Mouse (Mus musculus) neural tube, embryonic 11.5 days (tissue): Measurements from ENCODE around the gene Gmds. TPM values are rescaled to one million over a fixed set of nuclear protein-coding genes. Genes with fewer than 3 reads are reported as not detected.

Source experiments
- ATAC-seq: fragments of 200-750 bp; cut with Nextera tagmentation; 2 replicates; pipeline ENCODE4 v1.8.0; 2017; ENCODE audit warnings: moderate number of reproducible peaks, mild to moderate bottlenecking, moderate TSS enrichment, moderate library complexity; ENCODE audit not compliant: insufficient read depth, low FRiP score, low TSS enrichment
- DNase-seq: peaks from one replicate; pipeline ENCODE4 v3.0.0-alpha.2; 2015; ENCODE audit warnings: low spot score
- H3K27ac ChIP-seq: fragments of 300-500 bp; sonication (generic); 2 replicates; pipeline ENCODE4 v1.5.1; 2014; ENCODE audit warnings: low read depth, mild to moderate bottlenecking, low read length
- H3K27me3 ChIP-seq: fragments of 300-500 bp; sonication (generic); 2 replicates; pipeline ENCODE4 v1.6.1; 2014; ENCODE audit warnings: mild to moderate bottlenecking, low read length, mixed read lengths; ENCODE audit not compliant: control insufficient read depth, insufficient read depth
- H3K36me3 ChIP-seq: fragments of 300-500 bp; sonication (generic); 2 replicates; pipeline ENCODE4 v1.6.1; 2014; ENCODE audit warnings: mild to moderate bottlenecking, low read length, moderate library complexity, mixed read lengths; ENCODE audit not compliant: control insufficient read depth, insufficient read depth
- H3K4me1 ChIP-seq: fragments of 300-500 bp; sonication (generic); 2 replicates; pipeline ENCODE4 v1.6.1; 2014; ENCODE audit warnings: low read length, mixed read lengths; ENCODE audit not compliant: control insufficient read depth, insufficient read depth
- H3K4me2 ChIP-seq: fragments of 300-500 bp; sonication (generic); 2 replicates; pipeline ENCODE4 v1.6.1; 2014; ENCODE audit warnings: low read depth, mild to moderate bottlenecking, moderate library complexity
- H3K4me3 ChIP-seq: fragments of 300-500 bp; sonication (generic); 2 replicates; pipeline ENCODE4 v1.5.1; 2014; ENCODE audit warnings: low read depth, low read length
- H3K9ac ChIP-seq: fragments of 300-500 bp; sonication (generic); 2 replicates; pipeline ENCODE4 v1.6.1; 2014; ENCODE audit warnings: mild to moderate bottlenecking, low read length
- H3K9me3 ChIP-seq: fragments of 300-500 bp; sonication (generic); 2 replicates; pipeline ENCODE4 v1.6.1; 2016; ENCODE audit warnings: low read length; ENCODE audit not compliant: control insufficient read depth
- WGBS: fragments of 180-500 bp; shearing (Covaris S2); extraction: QIAGEN DNeasy Blood & Tissue Kit; methylation state at CpG from one replicate; pipeline ENCODE4 v1.1.7; 2014; 5-methylcytosine and 5-hydroxymethylcytosine counted together
- polyA plus RNA-seq: library from polyadenylated mRNA; unstranded; fragments of >200 nt; fragmentation: Nextera tagmentation; extraction: Ambion mirVana; gene quantifications from 2 replicates; pipeline ENCODE4 v1.2.1, GENCODE M21; 2014

The Gmds gene
- polyA plus RNA-seq, 1 experiment from 2014 or later: 27.5 TPM

DNA sequence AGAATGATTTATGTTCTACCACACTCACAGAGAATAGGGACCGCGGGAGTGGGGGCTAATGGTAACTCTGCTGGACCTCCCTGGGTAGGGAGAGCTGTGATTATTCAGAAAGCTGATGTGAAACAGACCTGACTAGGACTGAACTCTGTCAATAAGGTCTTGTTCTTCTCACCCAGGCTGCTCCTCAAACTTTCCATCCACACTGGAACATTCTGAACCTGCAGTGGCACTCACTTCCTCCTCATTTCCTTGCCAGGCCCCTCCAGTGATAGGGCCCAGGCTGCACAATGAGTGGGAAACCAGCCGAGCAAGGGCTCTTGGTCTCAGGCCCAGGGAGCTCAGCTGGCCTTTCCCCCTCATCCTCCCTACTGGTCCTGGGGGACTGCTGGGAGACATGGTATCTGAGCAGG is 102.3 kb downstream of the Gmds start:
- ATAC-seq (peak; percentile 65; the same call in 1 of the 2 replicates), DNase-seq (peak; percentile 15)
- no peaks in the 10 kb centered on the region for H3K9me3 ChIP-seq
- H3K27ac ChIP-seq: no peak overlapping the region
- no peak overlapping the region for H3K9ac ChIP-seq
- no peaks in the 10 kb centered on the region for H3K36me3 ChIP-seq
- no peaks in the 10 kb centered on the region for H3K27me3 ChIP-seq
- 18% methylated on average over 3 of the region's 3 CpGs for WGBS
- no peak overlapping the region for H3K4me2 ChIP-seq
- peaks cover 5% of the 10 kb centered on the region for H3K4me1 ChIP-seq
- no peak overlapping the region for H3K4me3 ChIP-seq

DNA sequence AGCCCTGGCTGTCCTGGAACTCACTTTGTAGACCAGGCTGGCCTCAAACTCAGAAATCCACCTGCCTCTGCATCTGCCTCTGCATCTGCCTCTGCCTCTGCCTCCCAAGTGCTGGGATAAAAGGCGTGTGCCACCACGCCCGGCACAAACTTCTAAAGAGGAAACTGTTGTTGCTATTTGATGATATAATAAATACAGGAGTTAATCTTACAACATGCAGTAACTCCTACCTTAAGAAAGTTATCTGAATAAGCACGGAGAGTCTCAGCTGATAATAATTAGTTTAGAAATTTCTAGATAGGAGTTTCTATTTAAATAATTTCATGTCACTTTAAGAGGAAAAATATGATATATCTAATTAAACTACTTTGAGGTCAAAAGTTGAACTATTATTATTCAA is 103.5 kb downstream of the Gmds start:
- 97% methylated on average over 4 of the region's 4 CpGs for WGBS
- no peak overlapping the region for H3K27ac ChIP-seq

DNA sequence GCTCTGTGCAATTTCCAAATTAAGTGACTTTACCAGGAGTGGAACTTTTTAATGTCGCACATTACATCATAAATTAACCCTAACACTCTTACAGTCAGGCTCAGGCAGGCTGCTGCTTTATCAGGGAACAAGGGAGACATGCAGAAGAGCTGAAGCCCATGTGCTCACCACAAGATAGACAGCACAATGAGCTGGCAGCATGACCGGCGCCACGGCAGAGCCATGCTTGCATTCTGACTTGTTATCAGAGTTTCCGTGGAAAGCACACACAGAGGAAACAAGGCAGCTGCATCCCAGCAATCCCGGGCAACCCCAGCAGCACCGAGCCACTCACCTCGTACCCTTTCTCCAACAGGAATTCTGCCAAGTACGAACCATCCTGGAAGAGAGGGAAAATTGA is 104.5 kb downstream of the Gmds start:
- no peaks in the 10 kb centered on the region for H3K36me3 ChIP-seq
- no peak for ATAC-seq
- WGBS: 83% methylated on average over 9 of the region's 9 CpGs

More for the DNA sequence above, 103.5 kb downstream of the Gmds start:
- Histone ChIP-seq H3K4me2 (no peak overlapping the region), H3K4me1 (peaks cover 5% of the 10 kb centered on the region), H3K4me3 (no peak overlapping the region), H3K9me3 (no peaks in the 10 kb centered on the region), H3K36me3 (no peaks in the 10 kb centered on the region), H3K9ac (no peak overlapping the region), H3K27me3 (no peaks in the 10 kb centered on the region)
- DNase-seq (no peak), ATAC-seq (no peak)

GRCm38 (mm10) chr13:32232391-32232790 is 106.1 kb downstream of the Gmds start:
- DNase-seq (no peak), ATAC-seq (no peak)
- H3K9me3 ChIP-seq: no peaks in the 10 kb centered on the region
- H3K4me2 ChIP-seq: no peak overlapping the region
- no peaks in the 10 kb centered on the region for H3K27me3 ChIP-seq
- no peak overlapping the region for H3K9ac ChIP-seq
- no peak overlapping the region for H3K4me3 ChIP-seq
- 89% methylated on average over 5 of the region's 5 CpGs for WGBS
- H3K27ac ChIP-seq: no peak overlapping the region
- H3K4me1 ChIP-seq: peaks cover 5% of the 10 kb centered on the region
- no peaks in the 10 kb centered on the region for H3K36me3 ChIP-seq

More for the DNA sequence above, 104.5 kb downstream of the Gmds start:
- Histone ChIP-seq H3K27ac (no peak overlapping the region), H3K4me2 (no peak overlapping the region), H3K4me1 (peaks cover 5% of the 10 kb centered on the region), H3K4me3 (no peak overlapping the region), H3K9me3 (no peaks in the 10 kb centered on the region), H3K9ac (no peak overlapping the region), H3K27me3 (no peaks in the 10 kb centered on the region)
- no peak for DNase-seq

DNA sequence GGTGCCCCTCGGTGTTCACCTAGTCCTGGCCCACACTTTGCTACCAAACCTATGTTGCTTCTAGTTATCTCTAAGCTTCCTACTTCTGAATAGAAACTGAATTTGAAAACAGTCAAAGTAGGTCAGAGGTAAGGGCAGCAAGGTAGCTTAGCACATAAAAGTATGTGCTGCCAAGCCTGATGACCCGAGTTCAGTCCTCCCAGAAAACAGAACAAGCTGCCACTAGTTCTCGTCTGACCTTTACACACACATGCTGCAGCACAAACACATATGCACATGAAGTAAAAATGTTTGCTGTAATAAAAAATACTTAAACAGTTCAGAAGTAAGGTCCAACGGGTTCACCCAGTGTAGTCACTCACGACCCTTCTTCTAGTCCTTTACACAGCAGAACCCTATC is 106.6 kb downstream of the Gmds start:
- WGBS: 89% methylated on average over 5 of the region's 5 CpGs
- no peak overlapping the region for H3K9ac ChIP-seq
- H3K4me2 ChIP-seq: no peak overlapping the region
- DNase-seq (no peak), ATAC-seq (no peak)
- H3K4me1 ChIP-seq: peaks cover 5% of the 10 kb centered on the region
- no peaks in the 10 kb centered on the region for H3K27me3 ChIP-seq
- no peak overlapping the region for H3K4me3 ChIP-seq
- H3K36me3 ChIP-seq: no peaks in the 10 kb centered on the region
- no peak overlapping the region for H3K27ac ChIP-seq
- H3K9me3 ChIP-seq: no peaks in the 10 kb centered on the region

- no peak for ATAC-seq
- Histone ChIP-seq H3K27ac (no peak overlapping the region), H3K36me3 (no peaks in the 10 kb centered on the region), H3K4me2 (no peak overlapping the region), H3K9ac (no peak overlapping the region), H3K27me3 (no peaks in the 10 kb centered on the region), H3K4me1 (no peaks in the 10 kb centered on the region), H3K4me3 (no peak overlapping the region), H3K9me3 (no peaks in the 10 kb centered on the region)
- no peak for DNase-seq
- WGBS: 85% methylated on average over 6 of the region's 6 CpGs
Observed at GRCm38 (mm10) chr13:32227874-32228562, 110.5 kb downstream of the Gmds start.

DNA sequence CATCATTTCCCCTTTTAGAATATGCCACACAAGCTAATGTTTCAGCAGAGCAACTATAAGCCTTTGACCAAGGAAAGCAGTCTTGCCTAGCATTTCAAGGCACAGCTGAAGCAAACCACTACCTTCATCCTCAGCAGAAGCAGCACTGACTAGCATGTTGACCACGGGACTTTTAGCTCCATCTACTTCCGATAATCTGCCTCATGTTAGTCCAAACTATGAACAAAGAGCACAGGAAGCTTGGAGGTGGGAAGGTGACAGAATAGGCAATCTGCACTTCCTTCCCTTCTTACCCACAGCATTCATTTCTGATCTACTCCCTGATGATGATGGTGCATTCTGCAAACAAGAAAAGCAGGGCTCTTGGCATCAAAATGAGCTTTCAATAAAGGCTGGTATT is 120.9 kb downstream of the Gmds start:
- ATAC-seq (no peak), DNase-seq (no peak)
- H3K36me3 ChIP-seq: no peaks in the 10 kb centered on the region
- H3K27me3 ChIP-seq: no peaks in the 10 kb centered on the region
- no peaks in the 10 kb centered on the region for H3K9me3 ChIP-seq
- 84% methylated on average over 2 of the region's 2 CpGs for WGBS
- no peaks in the 10 kb centered on the region for H3K4me1 ChIP-seq
- no peak overlapping the region for H3K9ac ChIP-seq
- H3K27ac ChIP-seq: no peak overlapping the region
- H3K4me3 ChIP-seq: no peak overlapping the region
- H3K4me2 ChIP-seq: no peak overlapping the region

DNA sequence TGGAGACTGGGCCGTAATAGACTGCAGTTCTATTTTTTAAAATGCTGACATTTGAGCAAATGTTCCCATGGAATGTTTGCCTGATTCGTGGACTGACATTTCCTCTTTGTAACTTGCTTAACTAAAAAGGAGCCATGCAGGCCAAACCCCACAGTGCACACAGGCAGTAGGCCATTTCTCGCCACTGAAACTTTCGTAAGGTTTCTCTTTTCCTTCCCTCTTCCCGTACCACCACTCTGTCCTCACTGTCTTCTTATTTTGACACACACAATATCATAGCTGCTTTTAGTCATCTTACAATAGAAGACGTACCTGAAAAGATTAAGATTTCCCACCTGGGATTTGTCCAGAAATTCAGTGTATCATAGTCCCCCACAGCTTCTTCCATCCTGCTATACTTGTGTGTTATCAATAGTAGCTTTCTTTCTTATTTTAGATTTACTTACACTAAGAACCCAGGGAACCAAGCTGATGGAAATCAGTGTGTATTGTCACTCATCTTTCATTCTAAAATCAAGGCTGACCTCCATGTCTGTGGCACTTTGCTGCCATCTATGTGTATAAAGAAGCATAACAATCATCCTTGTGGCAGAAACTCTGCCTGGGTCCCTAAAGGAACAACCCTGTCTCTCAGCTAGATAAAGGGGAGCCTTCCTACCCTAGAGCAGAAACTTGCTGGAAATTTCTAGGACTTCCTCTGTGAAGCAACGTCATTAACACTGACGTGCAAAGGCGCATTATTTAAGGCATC is 124.7 kb downstream of the Gmds start:
- no peaks in the 10 kb centered on the region for H3K4me1 ChIP-seq
- no peak overlapping the region for H3K4me3 ChIP-seq
- H3K9ac ChIP-seq: no peak overlapping the region
- no peaks in the 10 kb centered on the region for H3K9me3 ChIP-seq
- H3K27me3 ChIP-seq: no peaks in the 10 kb centered on the region
- peak; percentile 58 for ATAC-seq
- WGBS: 52% methylated on average over 9 of the region's 9 CpGs
- H3K27ac ChIP-seq: no peak overlapping the region
- peak; percentile 27 for DNase-seq
- no peak overlapping the region for H3K4me2 ChIP-seq
- H3K36me3 ChIP-seq: no peaks in the 10 kb centered on the region

GRCm38 (mm10) chr13:32212125-32212524 is 126.4 kb downstream of the Gmds start:
- no peaks in the 10 kb centered on the region for H3K27me3 ChIP-seq
- H3K9ac ChIP-seq: no peak overlapping the region
- H3K4me3 ChIP-seq: no peak overlapping the region
- H3K9me3 ChIP-seq: no peaks in the 10 kb centered on the region
- no peak overlapping the region for H3K27ac ChIP-seq
- ATAC-seq (no peak), DNase-seq (no peak)
- WGBS: 79% methylated on average over 2 of the region's 2 CpGs
- H3K4me1 ChIP-seq: no peaks in the 10 kb centered on the region
- no peak overlapping the region for H3K4me2 ChIP-seq
- H3K36me3 ChIP-seq: no peaks in the 10 kb centered on the region
